Mouse (Mus musculus) kidney, adult 9 months (tissue): ENCODE results near the gene Palmd.
A peak's percentile ranks its signal among the peaks of the same experiment; 100 is the strongest.

Experiments used
- DNase-seq: peaks from one replicate; pipeline ENCODE4 v3.0.0; 2022

Gene Palmd

GRCm38 (mm10) chr3:116955061-116955460 lies 13.7 kb downstream of the Palmd start:
- DNase-seq = no peak

GRCm38 (mm10) chr3:116953366-116953765 lies 15.4 kb downstream of the Palmd start:
- DNase-seq = no peak

- DNase-seq = no peak
Measured at GRCm38 (mm10) chr3:116952242-116952899, 16.4 kb downstream of the Palmd start.

GRCm38 (mm10) chr3:116951489-116951888 lies 17.3 kb downstream of the Palmd start:
- no peak for DNase-seq

GRCm38 (mm10) chr3:116950665-116951115 lies 18.1 kb downstream of the Palmd start:
- DNase-seq = peak; percentile 18

- no peak for DNase-seq
Measured at GRCm38 (mm10) chr3:116946476-116946875, 22.3 kb downstream of the Palmd start.

GRCm38 (mm10) chr3:116943422-116943821 lies 25.4 kb downstream of the Palmd start:
- no peak for DNase-seq

GRCm38 (mm10) chr3:116942751-116943150 lies 26.0 kb downstream of the Palmd start:
- DNase-seq = no peak

- no peak for DNase-seq
Measured at GRCm38 (mm10) chr3:116941559-116942117, 27.1 kb downstream of the Palmd start.

GRCm38 (mm10) chr3:116940804-116941558 lies 27.8 kb downstream of the Palmd start:
- DNase-seq = no peak

GRCm38 (mm10) chr3:116936934-116937691 lies 31.7 kb downstream of the Palmd start:
- DNase-seq = no peak

GRCm38 (mm10) chr3:116933158-116933557 lies 35.6 kb downstream of the Palmd start:
- no peak for DNase-seq

GRCm38 (mm10) chr3:116928994-116929393 lies 39.8 kb downstream of the Palmd start:
- no peak for DNase-seq

GRCm38 (mm10) chr3:116923042-116923441 lies 45.7 kb downstream of the Palmd start:
- DNase-seq = no peak

GRCm38 (mm10) chr3:116921535-116921934 lies 47.3 kb downstream of the Palmd start:
- peak; percentile 10 for DNase-seq

- DNase-seq = no peak
Measured at GRCm38 (mm10) chr3:116917016-116917415, 51.8 kb downstream of the Palmd start.

- DNase-seq = no peak
Measured at GRCm38 (mm10) chr3:116914931-116915330, 53.9 kb downstream of the Palmd start.

GRCm38 (mm10) chr3:116914374-116914773 lies 54.4 kb downstream of the Palmd start:
- no peak for DNase-seq

- no peak for DNase-seq
Measured at GRCm38 (mm10) chr3:116906596-116906995, 62.2 kb downstream of the Palmd start.

- DNase-seq = no peak
Measured at GRCm38 (mm10) chr3:116905898-116906297, 62.9 kb downstream of the Palmd start.

GRCm38 (mm10) chr3:116904158-116904557 lies 64.6 kb downstream of the Palmd start:
- DNase-seq = peak; percentile 57

- peak; percentile 97 for DNase-seq
Measured at GRCm38 (mm10) chr3:116892872-116893271, 75.9 kb downstream of the Palmd start.

GRCm38 (mm10) chr3:116892206-116892563 lies 76.6 kb downstream of the Palmd start:
- DNase-seq = no peak
